Mouse (Mus musculus): ENCODE measurements around the gene Gm7849. TPM values are rescaled to one million over a fixed set of nuclear protein-coding genes. Genes with fewer than 3 reads are reported as not detected.
"Not testable (repeated sequence)": the region's sequence is repeated elsewhere in the genome, so short reads cannot be mapped to it uniquely, and the experiment has no call there.

The Gm7849 gene
- not detected in 2 replicates for polyA plus RNA-seq (2015; fragmentation: Nextera tagmentation; extraction: Ambion mirVana)

DNA sequence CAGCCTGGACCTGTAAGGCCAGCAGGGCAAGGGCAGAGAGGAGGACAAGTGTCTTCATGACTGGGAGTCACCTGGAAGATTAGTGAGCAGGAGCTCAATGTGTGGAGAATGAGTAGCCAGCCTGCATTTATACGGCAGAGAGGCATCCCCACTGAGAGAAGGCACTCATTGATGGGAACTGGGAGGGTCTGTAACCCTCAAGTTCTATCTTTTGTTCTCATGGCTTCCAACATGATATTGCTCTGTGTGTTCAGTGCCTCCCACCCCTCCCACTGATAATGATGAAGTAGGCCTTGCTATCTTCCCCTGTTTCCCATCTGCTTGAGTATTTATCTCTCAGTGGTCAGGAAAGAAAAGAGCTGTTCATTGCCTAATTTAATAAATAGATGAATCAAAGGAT lies at the start of gene Gm7849:
Gene Gm7849, minus strand, starts transcription at position 101 of the 400 bp plus-strand sequence.
- H3K9me3 ChIP-seq (ENCODE audit: low read length); H3K27me3 ChIP-seq (ENCODE audit: insufficient read depth, low read length); H3K4me1 ChIP-seq (ENCODE audit: insufficient read depth, low read length); H3K4me2 ChIP-seq (replicated peaks; ENCODE audit: low read depth, low read length); H3K9ac ChIP-seq (replicated peaks; ENCODE audit: low read length); H3K4me3 ChIP-seq (ENCODE audit: low read length); ATAC-seq (ENCODE audit: low FRiP score, low TSS enrichment); H3K27ac ChIP-seq (ENCODE audit: low read length); H3K36me3 ChIP-seq (ENCODE audit: insufficient read depth, low read length): not testable (repeated sequence)
- WGBS: no CpG with 5 or more reads among the region's 1 CpGs

DNA sequence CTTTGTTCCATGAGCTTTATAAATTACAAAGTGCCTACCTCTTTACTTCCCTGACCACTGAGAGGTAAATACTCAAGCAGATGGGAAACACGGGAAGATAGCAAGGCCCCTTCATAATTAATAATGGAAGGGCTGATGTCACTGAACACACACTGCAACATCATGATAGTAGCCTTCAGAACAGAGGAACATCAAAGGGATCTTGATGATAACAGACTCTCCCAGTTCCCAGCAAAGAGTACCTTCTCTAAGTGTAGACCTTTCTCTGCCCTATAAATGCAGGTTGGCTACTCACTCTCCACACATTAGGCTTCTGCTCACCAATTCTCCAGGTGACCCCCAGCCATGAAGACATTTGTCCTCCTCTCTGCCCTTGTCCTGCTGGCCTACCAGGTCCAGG lies 29.2 kb downstream of the Gm7849 start, which contains the start of gene Defa36:
Gene Defa36, plus strand, starts transcription at position 301 of the 400 bp plus-strand sequence.
- H3K4me3 ChIP-seq (ENCODE audit: low read length); H3K9me3 ChIP-seq (ENCODE audit: low read length); H3K27me3 ChIP-seq (ENCODE audit: insufficient read depth, low read length); H3K36me3 ChIP-seq (ENCODE audit: insufficient read depth, low read length); H3K27ac ChIP-seq (ENCODE audit: low read length); H3K4me2 ChIP-seq (replicated peaks; ENCODE audit: low read depth, low read length); ATAC-seq (ENCODE audit: low FRiP score, low TSS enrichment); H3K9ac ChIP-seq (replicated peaks; ENCODE audit: low read length); H3K4me1 ChIP-seq (ENCODE audit: insufficient read depth, low read length): not testable (repeated sequence)
- WGBS: no CpG with 5 or more reads among the region's 1 CpGs

Other genes starting within 250 kb of the Gm7849 start
- not detected in 2 replicates for gene Gm15292, start 206.8 kb downstream of the Gm7849 start, polyA plus RNA-seq (2015; fragmentation: Nextera tagmentation; extraction: Ambion mirVana)
- gene Defa27, start 141.0 kb downstream of the Gm7849 start, polyA plus RNA-seq (2015; fragmentation: Nextera tagmentation; extraction: Ambion mirVana): not detected in 2 replicates
- not detected in 2 replicates for gene Defa29, start 129.5 kb downstream of the Gm7849 start, polyA plus RNA-seq (2015; fragmentation: Nextera tagmentation; extraction: Ambion mirVana)
- gene Defa2, start 78.0 kb downstream of the Gm7849 start, polyA plus RNA-seq (2015; fragmentation: Nextera tagmentation; extraction: Ambion mirVana): not detected in 2 replicates
- not detected in 2 replicates for gene Defa33, start 64.7 kb downstream of the Gm7849 start, polyA plus RNA-seq (2015; fragmentation: Nextera tagmentation; extraction: Ambion mirVana)
- not detected in 2 replicates for gene Defa36, start 29.1 kb downstream of the Gm7849 start, polyA plus RNA-seq (2015; fragmentation: Nextera tagmentation; extraction: Ambion mirVana)
- gene Defa20, start 52.7 kb upstream of the Gm7849 start, polyA plus RNA-seq (2015; fragmentation: Nextera tagmentation; extraction: Ambion mirVana): not detected in 2 replicates
- gene Defa32, start 72.5 kb upstream of the Gm7849 start, polyA plus RNA-seq (2015; fragmentation: Nextera tagmentation; extraction: Ambion mirVana): not detected in 2 replicates
- not detected in 2 replicates for gene Defa37, start 108.8 kb upstream of the Gm7849 start, polyA plus RNA-seq (2015; fragmentation: Nextera tagmentation; extraction: Ambion mirVana)
- gene Defa28, start 126.4 kb upstream of the Gm7849 start, polyA plus RNA-seq (2015; fragmentation: Nextera tagmentation; extraction: Ambion mirVana): not detected in 2 replicates
- not detected in 2 replicates for gene Gm7861, start 137.9 kb upstream of the Gm7849 start, polyA plus RNA-seq (2015; fragmentation: Nextera tagmentation; extraction: Ambion mirVana)
- gene Defa26, start 161.6 kb upstream of the Gm7849 start, polyA plus RNA-seq (2015; fragmentation: Nextera tagmentation; extraction: Ambion mirVana): not detected in 2 replicates
- gene Defa17, start 199.2 kb upstream of the Gm7849 start, polyA plus RNA-seq (2015; fragmentation: Nextera tagmentation; extraction: Ambion mirVana): not detected in 2 replicates
- not detected in 2 replicates for gene Defa34, start 209.2 kb upstream of the Gm7849 start, polyA plus RNA-seq (2015; fragmentation: Nextera tagmentation; extraction: Ambion mirVana)
- not detected in 2 replicates for gene AY761184, start 247.1 kb upstream of the Gm7849 start, polyA plus RNA-seq (2015; fragmentation: Nextera tagmentation; extraction: Ambion mirVana)